Mouse (Mus musculus): ENCODE data around the gene Rras.

Rras gene

DNA sequence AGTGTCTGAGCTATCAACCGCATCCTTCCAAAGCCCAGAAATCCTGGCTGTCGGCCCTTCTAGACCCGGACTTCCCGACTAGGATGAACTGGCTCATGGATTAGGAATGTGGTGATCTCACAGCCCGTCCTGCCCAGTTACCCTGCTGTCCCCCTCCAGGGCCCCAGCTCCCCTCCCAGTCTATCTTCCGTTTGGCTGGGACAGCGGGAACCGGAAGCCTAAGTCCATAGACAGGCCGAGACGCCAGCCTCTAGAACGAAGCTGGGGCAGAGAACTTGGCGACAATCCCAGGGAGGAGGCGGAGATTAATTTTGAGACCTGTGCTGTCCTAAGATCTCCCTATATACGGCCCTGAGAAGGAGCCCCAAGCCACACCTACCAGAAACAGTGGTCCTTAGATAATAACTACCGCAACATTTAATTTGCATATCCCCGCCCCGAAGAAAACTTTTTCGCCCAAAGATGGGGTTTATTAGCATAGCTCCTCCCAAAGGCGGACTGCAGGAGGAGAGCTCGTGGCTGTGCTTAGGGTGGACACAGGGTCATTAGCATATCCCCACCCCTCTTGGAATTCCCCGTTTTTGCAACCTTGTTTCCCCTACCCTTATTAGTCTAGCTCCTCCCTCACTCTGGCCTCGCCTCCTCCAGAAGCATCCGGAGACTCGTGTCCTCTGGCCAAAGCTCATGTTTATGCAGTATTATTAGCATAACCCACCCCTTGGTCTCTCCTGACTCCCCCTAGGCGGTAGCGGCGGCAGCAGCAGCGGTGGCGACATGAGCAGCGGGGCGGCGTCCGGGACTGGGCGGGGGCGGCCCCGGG lies at the start of gene Rras:
Rras (plus strand) TSS at position 720 of the 820 bp plus-strand sequence.
- DNase-seq (ENCODE audit: low spot score in 2 of 2): peak; percentile 81 to 87

- peak; percentile 80 to 82 for DNase-seq (ENCODE audit: low spot score in 2 of 2)
Observed at GRCm38 (mm10) chr7:44970231-44970691, 47.5 kb upstream of the Rras start.

DNA sequence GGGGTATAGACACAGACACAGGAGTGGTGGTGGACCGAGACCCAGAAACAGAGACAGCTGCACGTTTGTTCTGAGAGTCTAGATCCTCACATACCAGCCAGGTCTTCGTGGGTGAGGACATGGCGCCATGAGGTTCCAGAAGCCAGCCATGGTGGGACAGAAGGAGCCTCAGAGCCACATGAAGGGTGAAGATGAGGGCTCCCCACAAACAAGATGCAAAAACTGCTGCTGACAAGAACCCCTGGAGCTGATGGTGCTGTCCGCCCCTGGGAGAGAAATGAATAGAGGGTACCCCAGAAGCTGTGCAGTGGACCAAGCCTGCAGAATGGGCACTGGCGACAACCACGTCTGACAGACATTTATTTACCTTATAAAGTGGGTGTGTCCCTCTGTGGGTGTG lies 46.6 kb upstream of the Rras start:
- no peak for DNase-seq (ENCODE audit: low spot score in 2 of 2)

GRCm38 (mm10) chr7:44973415-44974130 lies 44.2 kb upstream of the Rras start:
- DNase-seq (ENCODE audit: low spot score in 2 of 2): no peak

- peak; percentile 86 to 90 for DNase-seq (ENCODE audit: low spot score in 2 of 2)
Observed at GRCm38 (mm10) chr7:44974383-44975116, 43.2 kb upstream of the Rras start, which contains the start of gene Cpt1c. TSS of gene Cpt1c (minus strand) at chr7:44974851.

GRCm38 (mm10) chr7:44975117-44975419 lies 42.7 kb upstream of the Rras start:
- DNase-seq (ENCODE audit: low spot score in 2 of 2): no peak

- no peak for DNase-seq (ENCODE audit: low spot score in 2 of 2)
Observed at GRCm38 (mm10) chr7:44978300-44978699, 39.5 kb upstream of the Rras start.

DNA sequence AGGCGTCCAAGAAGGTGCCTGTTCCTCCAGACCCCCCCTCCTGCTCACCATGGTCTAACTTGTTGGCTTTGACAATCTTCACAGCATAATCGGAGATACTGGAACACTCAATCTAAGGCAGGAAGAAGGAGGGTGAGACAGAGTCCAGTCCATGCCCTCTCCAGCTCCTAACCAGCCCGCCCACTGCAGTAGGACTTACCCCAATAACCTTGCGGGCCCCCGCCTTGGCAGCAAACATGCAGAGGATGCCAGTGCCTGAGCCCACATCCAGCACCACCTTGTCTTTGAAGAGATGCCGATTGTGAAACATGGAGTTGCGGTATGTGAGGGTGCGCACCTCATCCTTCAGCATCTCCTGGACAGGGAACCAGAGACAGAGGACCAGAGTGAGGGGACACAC lies 36.2 kb upstream of the Rras start:
- DNase-seq (ENCODE audit: low spot score in 2 of 2): no peak

DNA sequence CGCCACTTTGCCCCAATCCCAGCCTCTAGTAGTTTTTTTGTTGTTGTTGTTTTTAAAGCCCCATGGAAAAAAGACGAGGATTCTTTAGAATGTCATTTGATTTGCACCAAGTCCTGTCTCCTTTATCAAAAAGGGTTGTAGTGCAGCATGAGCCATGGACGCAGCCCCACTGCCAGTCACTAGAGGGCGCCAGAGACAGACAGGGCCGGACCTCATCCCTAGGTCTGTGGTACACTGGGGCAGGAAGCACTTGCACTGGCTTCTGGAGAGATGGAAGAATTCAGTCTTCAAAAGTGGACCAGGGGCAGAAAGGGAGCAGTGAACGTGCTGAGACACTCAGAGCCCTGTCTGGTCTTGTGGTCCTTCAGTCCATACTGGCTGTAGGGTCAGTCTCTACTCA lies 34.7 kb upstream of the Rras start:
- DNase-seq (ENCODE audit: low spot score in 2 of 2): peak; percentile 83 to 89

DNA sequence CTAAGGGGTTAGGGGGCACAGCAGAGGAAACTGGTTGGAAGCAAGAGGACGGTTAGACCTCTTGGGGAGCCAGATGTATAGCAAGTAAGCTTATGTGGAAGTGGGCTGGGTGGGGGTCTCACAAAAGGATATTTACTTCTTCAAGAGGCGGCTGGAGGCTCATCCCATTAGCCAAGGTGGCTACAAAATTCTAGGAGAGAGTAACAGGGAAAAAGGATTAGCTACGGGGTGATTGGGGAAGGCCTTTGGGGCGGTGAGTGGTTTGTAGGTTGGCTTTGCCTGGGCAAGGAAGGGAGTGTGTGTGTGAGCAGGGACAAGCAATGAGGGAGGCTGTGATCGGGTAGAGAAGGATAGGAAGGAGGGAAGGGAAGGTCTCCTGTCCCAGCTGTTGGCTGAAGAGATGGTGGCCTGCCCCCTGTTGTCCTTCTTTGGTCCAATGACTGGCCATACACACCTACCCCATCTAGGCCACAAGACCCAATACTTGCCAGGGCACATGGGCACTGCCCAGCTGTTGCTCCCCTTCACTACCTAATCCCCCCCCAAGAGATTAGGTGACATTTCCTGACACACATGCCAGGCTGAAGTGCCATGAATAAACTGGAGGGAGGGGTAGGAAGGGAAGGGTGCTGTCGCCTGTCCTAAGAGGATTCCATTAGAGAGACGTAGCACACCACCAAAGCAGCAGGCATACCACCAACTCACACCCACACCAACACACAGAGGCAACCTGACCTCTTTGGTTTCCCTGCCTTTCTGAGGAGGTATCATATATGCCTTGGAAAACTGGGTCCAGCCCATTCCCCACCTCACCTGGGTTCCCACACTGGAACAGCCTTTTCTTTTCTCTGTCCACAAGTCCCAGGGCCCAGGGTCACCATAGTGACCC lies 33.6 kb upstream of the Rras start:
- no peak for DNase-seq (ENCODE audit: low spot score in 2 of 2)

DNA sequence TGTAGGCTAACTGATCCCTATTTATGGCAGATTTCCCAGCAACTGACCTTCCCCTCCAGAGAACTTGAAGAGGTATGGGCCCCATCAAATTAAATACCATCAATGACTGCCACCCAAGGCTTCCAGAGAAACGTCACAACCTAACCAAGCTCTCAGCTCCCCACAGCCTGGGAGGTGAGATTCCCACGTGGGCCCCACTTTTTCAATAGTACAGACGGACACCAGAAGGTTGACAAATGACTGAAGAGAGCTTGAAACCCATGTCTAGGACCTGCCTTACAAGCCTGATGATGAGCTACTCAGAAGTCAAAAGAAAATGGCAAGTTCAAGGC lies 33.0 kb upstream of the Rras start:
- no peak for DNase-seq (ENCODE audit: low spot score in 2 of 2)

GRCm38 (mm10) chr7:44985595-44986191 lies 32.1 kb upstream of the Rras start:
- peak; percentile 44 to 46 for DNase-seq (ENCODE audit: low spot score in 2 of 2)

GRCm38 (mm10) chr7:44986192-44986878 lies 31.4 kb upstream of the Rras start, which contains the start of gene Prmt1:
TSS of gene Prmt1 (minus strand) at chr7:44986568.
- peak; percentile 98 to 99 for DNase-seq (ENCODE audit: low spot score in 2 of 2)

DNA sequence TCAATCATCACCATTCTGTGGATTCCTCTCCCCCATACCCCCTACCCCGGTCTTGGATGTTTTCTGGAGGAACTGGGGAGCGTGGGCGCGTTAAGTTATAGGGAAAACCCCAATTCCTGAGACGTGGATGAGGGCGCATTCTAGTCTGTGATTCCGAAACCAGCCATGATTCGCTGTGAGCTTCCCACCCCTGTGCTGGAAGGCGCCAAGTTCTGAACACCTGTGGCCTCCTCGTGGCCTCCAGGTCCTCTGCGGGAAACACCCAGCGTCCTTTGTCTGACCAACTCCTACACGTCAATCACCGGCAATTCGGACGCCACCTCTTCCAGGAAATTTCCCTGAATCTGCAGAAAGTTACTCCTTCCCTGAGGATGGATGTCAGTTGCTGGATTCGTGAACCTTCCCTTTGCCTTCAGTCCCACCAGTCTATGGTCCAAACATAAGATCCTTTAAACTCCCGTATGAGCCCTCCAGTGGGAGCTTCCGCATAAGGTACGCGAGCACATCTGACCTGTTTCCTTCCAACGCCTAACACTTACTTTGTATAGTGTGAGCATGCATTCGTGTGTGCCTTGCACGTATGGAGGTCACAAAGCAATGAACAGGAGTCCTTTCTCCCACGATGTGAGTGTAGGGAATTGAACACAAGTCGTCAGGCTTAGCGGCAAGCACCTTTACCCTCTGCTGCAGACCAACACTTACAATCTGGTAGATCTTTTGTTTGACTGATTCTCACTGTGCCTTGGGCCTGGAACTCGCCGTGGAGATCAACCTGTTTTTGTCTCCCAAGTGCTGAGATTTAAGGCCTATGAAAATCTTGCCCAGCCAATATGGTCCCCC lies 30.7 kb upstream of the Rras start:
- DNase-seq (ENCODE audit: low spot score in 2 of 2): no peak

- no peak for DNase-seq (ENCODE audit: low spot score in 2 of 2)
Observed at GRCm38 (mm10) chr7:44996672-44997071, 21.1 kb upstream of the Rras start.

- DNase-seq (ENCODE audit: low spot score in 2 of 2): peak; percentile 96 to 97
Observed at GRCm38 (mm10) chr7:44997231-44997939, 20.4 kb upstream of the Rras start, which contains the start of gene Irf3. TSS of gene Irf3 (plus strand) at chr7:44997648.

- DNase-seq (ENCODE audit: low spot score in 2 of 2): no peak
Observed at GRCm38 (mm10) chr7:44997940-44998428, 19.8 kb upstream of the Rras start.

- no peak for DNase-seq (ENCODE audit: low spot score in 2 of 2)
Observed at GRCm38 (mm10) chr7:44998501-44998955, 19.2 kb upstream of the Rras start, which contains the start of gene Bcl2l12. TSS of gene Bcl2l12 (minus strand) at chr7:44998712.
